Mouse (Mus musculus): ENCODE results near the gene Gm5108.

The Gm5108 gene

DNA sequence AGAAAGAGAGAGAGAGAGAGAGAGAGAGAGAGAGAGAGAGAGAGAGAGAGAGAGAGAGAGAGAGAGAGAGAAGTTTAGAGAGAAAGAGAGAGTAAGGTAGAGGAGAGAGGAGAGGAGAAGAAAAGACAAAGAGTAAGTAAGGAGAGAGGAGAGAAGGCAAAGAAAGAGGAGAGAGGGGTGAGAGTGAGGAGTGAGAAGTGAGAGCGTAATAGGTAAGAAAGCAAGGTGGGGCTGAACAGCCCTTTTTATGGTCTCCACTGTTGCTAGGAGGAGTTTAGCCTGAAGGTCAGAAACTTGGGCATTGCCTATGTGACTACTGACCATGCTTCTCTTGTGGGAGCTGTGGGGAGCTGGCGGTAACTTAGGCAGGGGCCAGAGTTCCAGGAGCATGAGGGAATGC, at the start of gene Gm5108:
TSS of gene Gm5108 (plus strand) at position 301 of the 400 bp plus-strand sequence.
- in situ Hi-C loops (cut with MboI, MseI): no loop called here

GRCm38 (mm10) chr5:67898921-67899320, 42.5 kb upstream of the Gm5108 start:
- in situ Hi-C loops (cut with MboI, MseI): no loop called here

DNA sequence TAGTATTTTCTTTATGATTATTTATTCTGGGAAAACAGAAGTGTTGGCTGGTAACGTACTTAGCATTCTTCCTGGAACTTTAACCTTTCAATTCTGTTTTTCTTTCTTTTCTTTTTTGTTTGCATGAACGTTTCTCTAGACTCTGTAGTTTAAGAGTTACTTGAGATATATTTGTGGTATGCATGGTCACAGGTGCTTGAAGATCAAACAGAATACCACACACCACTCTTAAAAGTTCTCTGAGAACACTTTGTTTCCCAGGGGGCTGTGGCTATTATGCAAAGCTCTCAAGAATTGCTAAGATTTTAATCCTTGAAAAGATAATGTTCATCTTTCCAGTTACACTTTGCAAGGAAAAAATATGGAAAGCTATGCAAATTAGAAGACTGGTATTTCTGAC, 36.9 kb upstream of the Gm5108 start:
- in situ Hi-C loops (cut with MboI, MseI): no loop called here

DNA sequence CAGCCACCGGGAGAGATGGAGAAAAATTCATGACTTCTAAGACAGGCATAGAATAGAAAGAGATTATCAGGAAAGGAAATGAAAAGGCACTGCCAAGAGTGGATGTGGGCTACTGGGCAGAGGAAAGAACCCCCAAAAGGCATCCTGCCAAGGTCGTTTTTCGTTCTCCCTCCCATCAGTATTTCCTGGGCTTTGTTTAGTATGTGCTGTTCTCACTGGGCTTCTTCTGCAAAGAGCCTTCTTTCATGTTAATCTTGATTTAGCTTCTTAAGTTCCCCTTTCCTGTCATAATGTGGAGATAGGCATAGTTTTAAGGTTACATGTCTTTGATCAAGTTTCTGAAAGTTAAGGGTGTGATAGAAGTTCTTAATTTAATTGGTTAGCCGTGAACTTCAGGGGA, 10.9 kb upstream of the Gm5108 start:
- in situ Hi-C loops (cut with MboI, MseI): no loop called here

DNA sequence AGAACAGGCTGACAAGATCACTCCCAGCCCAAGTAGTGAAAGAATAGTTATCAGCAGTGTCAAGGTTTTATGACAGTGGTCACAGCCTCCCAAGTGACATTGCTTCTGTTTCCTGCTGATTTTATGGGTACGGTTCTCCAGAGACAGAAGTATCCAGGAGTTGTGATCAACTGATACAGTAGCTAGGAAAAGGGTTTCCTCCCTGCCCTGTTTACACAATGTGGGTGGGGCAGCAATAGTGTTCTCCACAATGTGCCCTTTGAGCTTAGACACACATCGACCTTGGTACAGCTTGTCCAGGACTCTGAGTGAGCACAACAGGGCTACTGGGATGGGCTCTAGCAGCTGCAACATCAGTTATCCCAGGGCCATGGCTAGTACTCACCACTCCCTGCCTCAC, 9.8 kb upstream of the Gm5108 start:
- in situ Hi-C loops (cut with MboI, MseI): no loop called here

- in situ Hi-C loops (cut with MboI, MseI): no loop called here
These were observed 1.7 kb downstream of the Gm5108 start for GRCm38 (mm10) chr5:67943199-67943598.

DNA sequence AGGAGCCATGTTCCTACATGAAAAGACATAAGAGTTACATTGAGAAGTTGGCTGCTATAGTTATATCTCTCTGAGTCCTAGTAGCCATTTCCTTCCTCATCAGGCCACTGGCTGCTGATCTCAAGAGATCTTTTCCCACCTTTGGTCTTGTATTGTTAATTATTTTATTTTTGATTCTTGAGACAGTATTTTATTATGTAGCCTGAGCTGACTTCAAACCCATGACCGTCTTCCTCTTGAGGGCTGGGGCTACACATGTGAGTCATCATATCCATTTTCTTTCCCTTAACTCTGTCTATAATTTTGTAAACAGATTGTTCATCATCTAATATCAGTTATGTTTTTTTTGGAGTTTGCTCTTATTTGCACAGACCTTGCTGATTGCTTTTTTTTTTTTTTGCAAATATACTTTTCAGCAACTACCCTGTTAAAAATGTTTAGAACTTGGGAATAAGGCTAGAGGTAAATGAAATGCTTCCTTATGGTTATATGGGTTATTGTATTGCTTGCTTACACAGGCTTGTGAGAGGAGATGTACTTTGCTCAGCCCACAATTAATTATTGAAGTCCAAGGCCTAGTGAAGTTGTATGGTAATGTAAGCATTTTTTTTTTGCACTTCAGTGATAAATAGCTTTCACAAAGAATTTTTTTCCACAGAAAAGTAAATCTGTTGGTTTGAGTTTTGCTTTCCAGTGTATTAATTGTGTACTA, 2.8 kb downstream of the Gm5108 start:
- in situ Hi-C loops (cut with MboI, MseI): no loop called here

DNA sequence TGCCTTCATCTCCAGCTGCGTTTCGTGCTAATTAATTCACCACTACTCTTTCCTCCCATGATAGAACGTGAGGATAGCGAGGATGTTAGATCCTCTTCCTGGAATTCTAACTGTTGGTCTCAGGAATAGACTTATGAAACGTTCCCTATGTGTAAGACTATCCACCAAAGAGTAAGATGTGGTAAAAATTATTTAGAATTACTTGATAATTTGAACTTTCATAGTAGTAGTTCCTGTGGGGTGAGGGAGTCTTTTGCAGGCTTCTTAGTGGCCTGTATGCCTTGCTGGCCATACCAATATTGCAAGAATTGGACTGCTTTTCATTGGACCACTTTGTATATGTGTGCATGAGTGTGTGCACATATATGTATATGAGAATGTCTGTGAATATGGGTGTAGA, 4.9 kb downstream of the Gm5108 start, which contains the start of gene Gm21905:
TSS of gene Gm21905 (minus strand) at position 101 of the 400 bp plus-strand sequence.
- in situ Hi-C loops (cut with MboI, MseI): no loop called here

GRCm38 (mm10) chr5:67947006-67947405, 5.5 kb downstream of the Gm5108 start:
- in situ Hi-C loops (cut with MboI, MseI): no loop called here

- in situ Hi-C loops (cut with MboI, MseI): no loop called here
These were observed 6.6 kb downstream of the Gm5108 start for GRCm38 (mm10) chr5:67948074-67948473.

GRCm38 (mm10) chr5:67954097-67954496, 12.6 kb downstream of the Gm5108 start:
- in situ Hi-C loops (cut with MboI, MseI): no loop called here

- in situ Hi-C loops (cut with MboI, MseI): no loop called here
These were observed 14.0 kb downstream of the Gm5108 start for GRCm38 (mm10) chr5:67955486-67955885.

DNA sequence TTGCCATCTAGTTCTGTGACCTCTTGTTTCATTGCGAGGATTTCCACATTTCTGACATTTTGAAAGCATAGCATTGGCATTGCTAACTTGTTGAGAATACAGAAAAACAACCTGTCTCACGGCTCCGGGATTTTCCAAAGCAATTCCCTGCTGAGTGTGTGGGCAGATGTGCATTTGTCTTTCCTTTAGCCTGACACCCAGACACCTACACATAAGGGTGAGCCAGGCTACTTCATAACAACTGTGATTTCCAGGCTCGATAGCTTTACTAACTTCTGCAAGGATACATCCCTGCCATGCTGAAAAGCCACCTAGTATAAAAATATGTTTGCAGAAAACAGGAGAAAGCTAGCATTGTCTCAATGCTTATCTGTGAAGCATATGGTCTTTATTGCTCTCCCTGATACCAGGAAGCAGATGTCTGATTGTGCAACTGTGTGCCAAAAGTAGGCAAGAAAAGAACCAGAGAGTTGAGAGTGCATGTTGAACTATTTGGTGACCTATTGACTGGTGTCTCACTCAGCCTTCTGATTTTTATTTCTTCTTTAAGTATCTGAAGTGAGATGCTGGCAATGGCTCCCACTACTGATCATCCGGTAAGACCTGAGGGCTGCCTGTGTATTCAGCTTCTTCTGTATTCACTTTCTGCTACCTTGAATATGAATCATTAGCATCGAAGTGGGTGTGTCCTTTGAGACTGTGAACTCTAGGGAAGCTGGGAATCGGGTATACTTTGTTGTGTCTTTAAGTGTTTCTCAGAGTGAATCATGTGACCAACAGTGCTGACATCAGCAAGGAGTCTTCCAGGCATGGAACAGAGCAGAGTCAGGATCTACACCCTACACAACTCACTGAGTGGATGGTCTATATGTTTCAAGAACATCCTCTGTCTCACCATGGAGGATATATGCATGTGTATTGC, 20.5 kb downstream of the Gm5108 start:
- in situ Hi-C loops (cut with MboI, MseI): no loop called here

DNA sequence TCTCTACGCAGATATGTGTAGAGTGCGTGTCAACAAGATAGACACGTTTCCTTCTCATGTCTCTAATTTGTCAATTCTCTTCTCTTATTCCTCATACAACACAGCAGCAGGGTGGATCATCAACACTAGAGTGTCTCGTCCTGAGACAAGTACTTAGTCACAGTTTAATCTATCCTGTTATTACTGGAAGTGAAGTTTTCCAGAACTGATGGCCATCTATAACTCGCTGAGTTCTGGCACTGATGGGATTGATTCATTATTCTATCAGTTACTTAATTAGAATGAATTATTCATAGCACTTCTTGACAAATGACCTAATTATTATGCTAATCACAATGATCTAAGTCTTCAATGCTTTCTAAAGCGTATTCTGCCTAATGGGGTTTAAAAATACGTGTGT, 28.1 kb downstream of the Gm5108 start:
- in situ Hi-C loops (cut with MboI, MseI): no loop called here

DNA sequence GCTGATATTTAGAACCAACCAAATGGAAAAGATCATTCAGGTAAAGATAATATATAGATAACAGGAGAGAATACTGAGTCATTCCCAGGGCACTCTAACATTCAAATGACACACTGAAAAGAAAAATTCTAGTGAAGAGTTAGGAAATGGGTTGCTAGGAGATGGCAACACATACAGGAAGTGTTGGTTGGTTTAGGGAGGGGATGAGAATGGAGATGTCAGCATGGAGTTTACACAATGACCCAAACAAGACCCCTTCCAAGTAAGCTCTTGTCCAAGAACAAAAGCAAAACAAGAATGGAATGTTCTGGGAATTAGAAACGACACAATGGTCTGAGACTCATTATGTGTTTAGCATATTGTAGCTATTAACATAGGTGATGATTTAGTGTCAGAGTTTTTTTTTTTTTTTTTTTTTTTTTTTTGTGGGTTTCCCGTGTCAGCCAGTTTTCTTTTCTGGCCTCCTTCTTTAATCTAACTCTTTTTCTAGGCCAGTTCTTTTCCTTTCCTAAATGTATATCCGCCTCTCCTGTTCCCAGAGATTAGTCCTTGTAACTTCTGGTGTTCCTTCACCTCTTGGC, 40.6 kb downstream of the Gm5108 start:
- in situ Hi-C loops (cut with MboI, MseI): no loop called here

DNA sequence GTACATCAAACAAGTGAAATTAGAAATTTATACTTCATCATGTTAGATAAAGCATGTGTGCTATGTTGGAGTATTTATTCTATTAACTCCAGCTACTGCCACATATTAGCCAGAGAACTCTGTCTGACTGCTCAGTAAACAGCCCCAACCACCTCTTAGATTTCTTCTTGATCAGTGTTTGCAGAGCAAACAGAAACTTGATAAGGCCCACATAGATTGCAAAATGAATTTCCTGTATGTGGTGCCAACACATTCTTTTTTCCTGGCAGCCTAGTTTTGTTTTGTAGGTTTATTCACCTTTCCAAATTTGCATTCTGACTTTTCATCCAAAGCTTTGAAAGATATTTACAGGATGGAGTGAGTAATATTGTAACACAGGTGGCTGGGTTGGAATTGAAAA, 49.0 kb downstream of the Gm5108 start:
- in situ Hi-C loops (cut with MboI, MseI): no loop called here

GRCm38 (mm10) chr5:68002611-68003010, 61.1 kb downstream of the Gm5108 start:
- in situ Hi-C loops (cut with MboI, MseI): loop anchor here in 1 of 2 experiments (25.0 kb wide), 1 partner anchor 465 kb away; no protein-coding TSS in a partner anchor

DNA sequence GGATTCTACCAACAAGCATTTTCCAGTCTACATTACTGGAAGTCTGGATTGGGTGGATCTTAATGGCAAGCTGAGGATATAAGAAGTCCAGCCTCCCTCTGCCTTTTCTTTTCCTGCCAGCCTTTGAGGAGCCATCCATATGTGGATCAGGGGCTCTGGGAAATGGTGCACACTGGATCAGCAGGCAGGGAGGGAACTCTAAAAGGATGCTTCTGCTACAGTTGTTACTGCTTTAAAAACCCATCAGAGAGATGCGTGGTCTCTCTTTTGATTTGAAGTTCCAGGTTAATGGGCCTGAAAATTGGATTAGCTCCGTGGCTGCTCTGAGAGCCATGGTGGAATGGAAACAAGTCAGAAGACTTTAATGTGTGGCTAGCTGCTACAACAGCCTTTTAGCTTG, 62.4 kb downstream of the Gm5108 start:
- in situ Hi-C loops (cut with MboI, MseI): loop anchor here in 1 of 2 experiments (25.0 kb wide), 1 partner anchor 467 kb away; no protein-coding TSS in a partner anchor

DNA sequence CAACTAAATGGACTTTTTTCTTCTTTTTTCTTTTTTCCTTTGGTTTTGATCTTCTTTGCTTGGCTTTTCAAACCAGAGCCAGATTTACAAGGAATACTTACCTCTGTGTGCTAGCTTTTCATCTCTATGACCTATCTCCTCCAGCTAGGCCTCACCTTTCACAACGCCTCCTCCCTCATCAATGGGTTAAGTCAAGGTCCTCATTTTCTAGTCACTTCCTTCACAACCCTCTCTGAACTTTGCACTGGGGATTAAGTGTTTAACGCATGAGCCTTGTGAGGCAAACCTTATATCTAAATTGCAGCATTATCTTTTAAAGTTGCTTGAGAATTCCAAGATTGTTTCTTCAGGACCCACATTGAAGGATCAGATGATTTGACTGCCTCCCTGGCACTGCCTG, 63.0 kb downstream of the Gm5108 start:
- in situ Hi-C loops (cut with MboI, MseI): loop anchor here in 1 of 2 experiments (25.0 kb wide), 1 partner anchor 467 kb away; no protein-coding TSS in a partner anchor

- in situ Hi-C loops (cut with MboI, MseI): loop anchor here (5.0 to 25.0 kb wide), 2 partner anchors 470 to 475 kb away; no protein-coding TSS in a partner anchor
These were observed 65.6 kb downstream of the Gm5108 start for GRCm38 (mm10) chr5:68007074-68007473.

- in situ Hi-C loops (cut with MboI, MseI): loop anchor here (5.0 to 25.0 kb wide), 2 partner anchors 259 to 474 kb away; no protein-coding TSS in a partner anchor
These were observed 70.1 kb downstream of the Gm5108 start for GRCm38 (mm10) chr5:68011569-68011968.

- in situ Hi-C loops (cut with MboI, MseI): loop anchor here (5.0 to 25.0 kb wide), 2 partner anchors 260 to 475 kb away; no protein-coding TSS in a partner anchor
These were observed 71.1 kb downstream of the Gm5108 start for GRCm38 (mm10) chr5:68012618-68013017.
